Mouse (Mus musculus) heart, postnatal 0 days (tissue): Measurements from ENCODE around the gene Ramac. TPM values are rescaled to one million over a fixed set of nuclear protein-coding genes. Genes with fewer than 3 reads are reported as not detected.

Experiments
- ATAC-seq: fragments of 200-750 bp; cut with Nextera tagmentation; 2 replicates; pipeline ENCODE4 v1.8.0; 2017; ENCODE audit warnings: low read depth, moderate number of reproducible peaks, moderate library complexity; ENCODE audit not compliant: insufficient read depth
- DNase-seq: peaks from one replicate; pipeline ENCODE4 v3.0.0-alpha.2; 2016; ENCODE audit warnings: low spot score
- H3K27ac ChIP-seq: fragments of 300-500 bp; sonication (generic); 2 replicates; pipeline ENCODE4 v1.5.1; 2014; ENCODE audit warnings: low read depth, mild to moderate bottlenecking
- H3K27me3 ChIP-seq: fragments of 300-500 bp; sonication (generic); 2 replicates; pipeline ENCODE4 v1.6.1; 2014; ENCODE audit warnings: low read length, mixed read lengths; ENCODE audit not compliant: control insufficient read depth, insufficient read depth
- H3K36me3 ChIP-seq: fragments of 300-500 bp; sonication (generic); replicated peaks from 2 replicates; pipeline ENCODE4 v1.6.1; 2014; ENCODE audit warnings: low read length, mixed read lengths; ENCODE audit not compliant: control insufficient read depth, insufficient read depth
- H3K4me1 ChIP-seq: fragments of 300-500 bp; sonication (generic); 2 replicates; pipeline ENCODE4 v1.6.1; 2014; ENCODE audit warnings: antibody characterized with exemption; ENCODE audit not compliant: control insufficient read depth, insufficient read depth
- H3K4me2 ChIP-seq: fragments of 300-500 bp; sonication (generic); 2 replicates; pipeline ENCODE4 v1.6.1; 2014; ENCODE audit warnings: low read depth, mild to moderate bottlenecking, low read length, moderate library complexity
- H3K4me3 ChIP-seq: fragments of 300-500 bp; sonication (generic); 2 replicates; pipeline ENCODE4 v1.5.1; 2014; ENCODE audit warnings: low read depth, low read length
- H3K9ac ChIP-seq: fragments of 300-500 bp; sonication (generic); replicated peaks from 2 replicates; pipeline ENCODE4 v1.6.1; 2014; ENCODE audit warnings: low read depth, low read length, mixed read lengths
- H3K9me3 ChIP-seq: fragments of 300-500 bp; sonication (generic); replicated peaks from 2 replicates; pipeline ENCODE4 v1.6.1; 2016; ENCODE audit warnings: low read length; ENCODE audit not compliant: control insufficient read depth
- CTCF ChIP-seq: IDR thresholded peaks from 2 replicates; pipeline ENCODE4 v1.5.1; 2016; ENCODE audit warnings: antibody characterized with exemption, control low read depth, low read depth
- EP300 ChIP-seq: IDR thresholded peaks from 2 replicates; pipeline ENCODE4 v1.6.1; 2016; ENCODE audit warnings: antibody characterized with exemption, low read depth
- WGBS: fragments of 180-500 bp; shearing (Covaris S2); extraction: QIAGEN DNeasy Blood & Tissue Kit; methylation state at CpG from one replicate; pipeline ENCODE4 v1.1.7; 2014; 5-methylcytosine and 5-hydroxymethylcytosine counted together
- polyA plus RNA-seq: library from polyadenylated mRNA; unstranded; fragments of >200 nt; fragmentation: Nextera tagmentation; extraction: Ambion mirVana; gene quantifications from 2 replicates; pipeline ENCODE4 v1.2.1, GENCODE M21; 2015
- total RNA-seq: library from RNA; depleted of rRNA; stranded (reverse); fragments of >200 nt; gene quantifications from 2 replicates; pipeline ENCODE4 v1.2.3, GENCODE M21; 2014; ENCODE audit warnings: low replicate concordance

The Ramac gene
- total and polyA plus RNA-seq, 2 experiments from 2014 or later: 58.0 to 88.2 TPM

GRCm38 (mm10) chr7:81747956-81748355 is 14.8 kb upstream of the Ramac start:
- TF ChIP-seq EP300: no peak
- no peak for TF ChIP-seq CTCF
- Histone ChIP-seq H3K4me2 (no peak overlapping the region), H3K27ac (no peak overlapping the region), H3K4me3 (no peak overlapping the region), H3K36me3 (no peaks in the 10 kb centered on the region), H3K9ac (no peak overlapping the region), H3K4me1 (no peaks in the 10 kb centered on the region), H3K27me3 (no peaks in the 10 kb centered on the region), H3K9me3 (no peaks in the 10 kb centered on the region)
- no peak for DNase-seq
- ATAC-seq: no peak
- WGBS: 82% methylated on average over 3 of the region's 3 CpGs

- H3K36me3 ChIP-seq: no peaks in the 10 kb centered on the region
- H3K4me3 ChIP-seq: peak overlapping the region; percentile 94
- no peaks in the 10 kb centered on the region for H3K27me3 ChIP-seq
- TF ChIP-seq CTCF (peak; percentile 0; the same call in 1 of the 2 replicates), EP300 (no peak; the same call in 1 of the 2 replicates)
- peaks cover 15% of the 10 kb centered on the region; the same call in 1 of the 2 replicates for H3K4me1 ChIP-seq
- peak overlapping the region; percentile 92 for H3K27ac ChIP-seq
- peak overlapping the region; percentile 93 for H3K4me2 ChIP-seq
- peak overlapping the region; percentile 96 for H3K9ac ChIP-seq
- H3K9me3 ChIP-seq: no peaks in the 10 kb centered on the region
- 2% methylated on average over 57 of the region's 60 CpGs for WGBS
- peak; percentile 70 for ATAC-seq
- no peak for DNase-seq
These were observed 553 bp downstream of the Ramac start for GRCm38 (mm10) chr7:81763110-81763845.

- Histone ChIP-seq H3K4me3 (no peak overlapping the region), H3K27ac (no peak overlapping the region), H3K27me3 (no peaks in the 10 kb centered on the region), H3K4me1 (peaks cover 3% of the 10 kb centered on the region; the same call in 1 of the 2 replicates), H3K9ac (no peak overlapping the region), H3K9me3 (no peaks in the 10 kb centered on the region), H3K36me3 (no peaks in the 10 kb centered on the region), H3K4me2 (no peak overlapping the region)
- no peak for TF ChIP-seq CTCF
- TF ChIP-seq EP300: no peak
- 39% methylated on average over 10 of the region's 10 CpGs for WGBS
- no peak for DNase-seq
- ATAC-seq: no peak
These were observed 10.2 kb downstream of the Ramac start for GRCm38 (mm10) chr7:81772786-81773539.

GRCm38 (mm10) chr7:81775325-81775724 is 12.6 kb downstream of the Ramac start:
- TF ChIP-seq EP300 (no peak), CTCF (no peak)
- no peak for DNase-seq
- no peak overlapping the region for H3K4me2 ChIP-seq
- peaks cover 2% of the 10 kb centered on the region; the same call in 1 of the 2 replicates for H3K9me3 ChIP-seq
- no peak overlapping the region for H3K4me3 ChIP-seq
- WGBS: 78% methylated on average over 5 of the region's 5 CpGs
- ATAC-seq: no peak
- peaks cover 3% of the 10 kb centered on the region; the same call in 1 of the 2 replicates for H3K4me1 ChIP-seq
- H3K27me3 ChIP-seq: no peaks in the 10 kb centered on the region
- H3K9ac ChIP-seq: no peak overlapping the region
- H3K27ac ChIP-seq: no peak overlapping the region
- peaks cover 3% of the 10 kb centered on the region; the same call in 1 of the 2 replicates for H3K36me3 ChIP-seq

- no peak overlapping the region for H3K4me3 ChIP-seq
- no peaks in the 10 kb centered on the region for H3K27me3 ChIP-seq
- ATAC-seq (no peak), DNase-seq (no peak)
- H3K36me3 ChIP-seq: peaks cover 24% of the 10 kb centered on the region
- peaks cover 10% of the 10 kb centered on the region for H3K9me3 ChIP-seq
- TF ChIP-seq CTCF: peak; percentile 36
- no peak for TF ChIP-seq EP300
- WGBS: 64% methylated on average over 10 of the region's 10 CpGs
- no peak overlapping the region for H3K27ac ChIP-seq
- peaks cover 3% of the 10 kb centered on the region; the same call in 1 of the 2 replicates for H3K4me1 ChIP-seq
- no peak overlapping the region for H3K9ac ChIP-seq
- no peak overlapping the region for H3K4me2 ChIP-seq
These were observed 15.0 kb downstream of the Ramac start for GRCm38 (mm10) chr7:81777667-81778218.
